Mouse (Mus musculus): ENCODE measurements at regions not wholly inside any gene's neighbourhood (a gene's known extent, or its start where the extent isn't known, plus 50 kb on each side); places are given as distances from the start of the nearest gene placed in this dataset.

DNA sequence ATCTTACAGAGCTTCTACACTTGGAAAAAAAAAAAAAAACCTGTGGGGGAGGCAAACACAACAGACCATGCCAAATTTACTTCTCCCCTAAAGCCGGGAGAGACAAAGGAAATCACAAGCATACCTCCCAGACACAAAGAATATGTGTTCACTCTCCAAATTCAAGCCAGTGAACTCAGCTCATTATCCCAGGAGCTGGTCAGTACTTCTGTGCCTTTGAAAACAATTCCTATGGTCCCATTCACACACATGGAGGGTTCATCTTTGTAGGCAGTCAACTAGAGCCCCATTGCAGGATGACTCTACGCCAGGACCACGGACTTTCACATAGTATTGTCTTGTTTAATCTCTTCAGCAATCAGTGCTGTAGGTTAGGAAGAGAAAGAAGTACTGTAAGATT lies 89.0 kb upstream of the Id4 start:
- DNase-seq (ENCODE audit: low read depth) = no peak

DNA sequence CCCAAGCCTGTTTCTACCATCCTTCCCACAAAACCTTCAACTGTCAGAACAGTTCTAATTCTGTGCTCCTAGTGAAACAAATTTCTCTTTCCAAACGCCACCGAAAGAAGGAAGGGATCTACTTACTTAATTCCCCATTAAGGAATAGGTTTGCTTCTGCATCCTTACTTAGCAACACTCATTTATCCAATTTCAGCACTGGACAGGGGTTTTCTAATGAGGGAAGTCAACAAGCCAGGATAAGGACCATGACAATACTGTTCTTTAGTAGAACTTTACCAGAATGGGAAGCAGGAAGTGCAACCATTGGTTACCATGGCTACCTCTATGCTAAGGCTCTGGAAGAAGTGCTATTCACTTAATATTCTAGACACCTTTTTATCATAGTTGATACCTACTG lies 68.6 kb upstream of the Id4 start:
- no peak for DNase-seq (ENCODE audit: low read depth)

DNA sequence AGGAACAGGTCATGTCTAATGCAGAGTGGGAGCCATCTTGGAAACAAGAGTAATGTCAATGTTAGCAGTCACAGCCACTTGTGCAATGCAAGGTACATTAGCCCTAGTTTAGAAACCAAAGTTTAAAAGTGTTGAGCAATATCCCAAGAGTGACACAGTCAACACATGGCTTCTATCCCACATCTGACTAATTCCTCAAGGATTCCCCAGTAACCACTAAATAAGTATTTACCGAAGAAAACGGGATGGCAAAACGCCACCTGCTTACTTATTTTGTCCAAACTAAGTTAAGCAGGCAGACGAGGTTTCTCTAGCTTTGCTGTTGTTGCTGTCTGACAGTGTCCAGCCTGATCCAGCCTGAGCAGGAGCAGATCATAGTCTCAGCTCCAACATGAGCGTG lies 67.1 kb upstream of the Id4 start:
- DNase-seq (ENCODE audit: low read depth) = no peak

DNA sequence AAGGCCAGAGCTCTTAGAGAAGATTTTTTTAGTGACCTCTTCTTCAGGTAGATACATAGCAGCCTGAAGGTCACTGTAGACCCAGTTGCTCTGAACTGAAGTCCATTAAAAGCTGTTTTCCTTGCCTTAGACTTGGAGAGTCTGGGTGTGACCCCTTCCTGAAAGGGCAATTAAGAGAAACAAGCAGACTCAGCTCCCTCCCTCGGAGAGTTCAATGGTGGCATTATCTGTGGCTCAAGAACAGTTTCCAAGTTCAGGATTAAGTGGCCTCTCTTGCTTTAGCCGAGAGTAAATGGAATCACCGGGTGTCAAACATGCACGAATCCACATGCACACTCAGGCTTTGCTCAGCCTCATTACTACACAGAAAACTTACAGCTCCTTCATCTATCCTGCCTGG lies 53.2 kb upstream of the Id4 start:
- no peak for DNase-seq (ENCODE audit: low read depth)
